Mouse (Mus musculus) limb, embryonic 10.5 days (tissue): Measurements from ENCODE around the gene Nt5m. TPM values are rescaled to one million over a fixed set of nuclear protein-coding genes. Genes with fewer than 3 reads are reported as not detected.

Experiments used
- DNase-seq: peaks from one replicate; pipeline ENCODE4 v3.0.0-alpha.2; 2017; ENCODE audit warnings: low spot score
- H3K27ac ChIP-seq: fragments of 300-500 bp; sonication (generic); 2 replicates; pipeline ENCODE4 v1.5.1; 2016; ENCODE audit warnings: mild to moderate bottlenecking
- H3K27me3 ChIP-seq: fragments of 300-500 bp; sonication (generic); 2 replicates; pipeline ENCODE4 v1.6.1; 2016; ENCODE audit warnings: low read depth, mild to moderate bottlenecking; ENCODE audit not compliant: poor library complexity, severe bottlenecking
- H3K36me3 ChIP-seq: fragments of 300-500 bp; sonication (generic); 2 replicates; pipeline ENCODE4 v1.6.1; 2016; ENCODE audit warnings: mild to moderate bottlenecking, moderate library complexity
- H3K4me1 ChIP-seq: fragments of 300-500 bp; sonication (generic); 2 replicates; pipeline ENCODE4 v1.6.1; 2016
- H3K4me3 ChIP-seq: fragments of 300-500 bp; sonication (generic); 2 replicates; pipeline ENCODE4 v1.5.1; 2016; ENCODE audit warnings: mild to moderate bottlenecking, moderate library complexity
- H3K9me3 ChIP-seq: fragments of 300-500 bp; sonication (generic); replicated peaks from 2 replicates; pipeline ENCODE4 v1.6.1; 2016; ENCODE audit warnings: mild to moderate bottlenecking
- WGBS: fragments of 180-500 bp; shearing (Covaris S2); methylation state at CpG from one replicate; pipeline ENCODE4 v1.1.7; 2016; 5-methylcytosine and 5-hydroxymethylcytosine counted together
- polyA plus RNA-seq: library from polyadenylated mRNA; unstranded; fragments of >200 nt; fragmentation: Nextera tagmentation; extraction: Ambion mirVana; gene quantifications from 2 replicates; pipeline ENCODE4 v1.2.1, GENCODE M21; 2016

Gene Nt5m
- polyA plus RNA-seq, 1 experiment from 2014 or later, result 41.8 TPM

DNA sequence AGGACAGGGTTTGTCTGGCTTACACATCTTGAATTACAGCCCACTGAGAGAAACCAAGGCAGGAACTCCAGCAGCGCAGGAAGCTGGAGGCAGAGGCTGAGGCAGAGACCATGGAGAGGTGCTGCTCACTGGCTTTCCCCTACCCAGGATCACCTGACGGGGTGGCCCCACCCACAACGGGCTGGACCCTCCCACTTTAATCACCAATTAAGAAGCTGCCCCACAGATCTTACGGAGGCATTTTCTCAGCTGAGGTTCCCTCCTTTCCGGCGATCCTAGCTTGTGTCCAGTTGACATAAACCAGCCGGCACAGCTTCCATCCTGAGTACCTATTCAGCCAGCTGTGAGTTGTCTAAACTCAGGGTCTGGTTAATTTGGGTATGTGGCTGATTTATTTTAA lies 82.0 kb downstream of the Nt5m start:
- Histone ChIP-seq H3K4me3 (no peak overlapping the region), H3K27me3 (no peaks in the 10 kb centered on the region), H3K27ac (no peak overlapping the region), H3K36me3 (no peaks in the 10 kb centered on the region), H3K9me3 (no peaks in the 10 kb centered on the region), H3K4me1 (peaks cover 6% of the 10 kb centered on the region)
- WGBS, result 12% methylated on average over 7 of the region's 7 CpGs
- DNase-seq, result no peak

DNA sequence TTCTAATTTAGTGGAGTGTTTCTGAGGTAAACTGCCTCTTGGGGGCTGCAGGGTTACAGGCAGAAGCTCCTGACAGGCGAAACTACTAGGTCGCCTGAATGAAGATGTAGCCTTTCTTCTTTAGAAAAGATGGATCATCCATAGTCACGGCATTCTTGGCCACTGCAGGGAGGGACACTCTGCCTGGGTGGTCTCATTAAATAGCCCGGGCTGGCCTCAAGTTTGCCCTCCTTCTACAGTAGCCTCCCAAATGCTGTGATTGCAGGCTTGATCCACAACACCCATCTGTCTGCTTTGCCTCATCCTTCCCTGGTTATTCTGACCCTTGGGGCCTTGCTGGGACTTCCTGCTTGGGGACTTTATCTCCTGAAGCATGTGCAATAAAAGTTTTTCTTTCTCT lies 90.8 kb downstream of the Nt5m start:
- no peaks in the 10 kb centered on the region for H3K36me3 ChIP-seq
- no peak overlapping the region for H3K27ac ChIP-seq
- H3K4me1 ChIP-seq, result 0 out of 2 replicates have a peak, but pooled peaks cover 7% of the 10 kb centered on the region
- no peaks in the 10 kb centered on the region for H3K27me3 ChIP-seq
- H3K9me3 ChIP-seq, result no peaks in the 10 kb centered on the region
- no peak for DNase-seq
- H3K4me3 ChIP-seq, result no peak overlapping the region
- WGBS, result 43% methylated on average over 4 of the region's 4 CpGs

Other genes starting within 250 kb of the Nt5m start
- gene Olfr223, start 246.2 kb upstream of the Nt5m start, polyA plus RNA-seq, result not detected in 2 replicates
- gene Mprip, start 178.1 kb upstream of the Nt5m start, polyA plus RNA-seq, result 52.3 and 62.9 TPM in 2 replicates
- gene Pld6, start 51.8 kb upstream of the Nt5m start, polyA plus RNA-seq, result 4.5 and 4.9 TPM in 2 replicates
- 32.8 and 36.6 TPM in 2 replicates for gene Flcn, start 29.4 kb upstream of the Nt5m start, polyA plus RNA-seq
- gene Cops3, start 391 bp downstream of the Nt5m start, polyA plus RNA-seq, result 245 and 248 TPM in 2 replicates
- gene Med9, start 108.8 kb downstream of the Nt5m start, polyA plus RNA-seq, result 50.1 and 55.7 TPM in 2 replicates
- gene Rasd1, start 125.5 kb downstream of the Nt5m start, polyA plus RNA-seq, result 1.0 and 1.1 TPM in 2 replicates
- 5.3 and 7.5 TPM in 2 replicates for gene Pemt, start 207.0 kb downstream of the Nt5m start, polyA plus RNA-seq